Mouse (Mus musculus) liver, postnatal 0 days (tissue): ENCODE results near the gene Gp1ba. TPM values are rescaled to one million over a fixed set of nuclear protein-coding genes. Genes with fewer than 3 reads are reported as not detected.

Experiments used
- ATAC-seq: fragments of 200-750 bp; cut with Nextera tagmentation; 2 replicates; pipeline ENCODE4 v1.8.0; 2017; ENCODE audit warnings: mild to moderate bottlenecking, moderate library complexity
- DNase-seq: peaks from one replicate; pipeline ENCODE4 v3.0.0-alpha.2; 2016
- H3K27ac ChIP-seq: fragments of 300-500 bp; sonication (generic); 2 replicates; pipeline ENCODE4 v1.5.1; 2014; ENCODE audit warnings: antibody characterized with exemption, moderate library complexity, mild to moderate bottlenecking, low read depth
- H3K27me3 ChIP-seq: fragments of 300-500 bp; sonication (generic); 2 replicates; pipeline ENCODE4 v1.6.1; 2014; ENCODE audit warnings: low read length, control low read depth, mixed read lengths; ENCODE audit not compliant: insufficient read depth
- H3K36me3 ChIP-seq: fragments of 300-500 bp; sonication (generic); replicated peaks from 2 replicates; pipeline ENCODE4 v1.6.1; 2014; ENCODE audit warnings: mild to moderate bottlenecking, control low read depth, low read length, moderate library complexity, mixed read lengths; ENCODE audit not compliant: insufficient read depth
- H3K4me1 ChIP-seq: fragments of 300-500 bp; sonication (generic); 2 replicates; pipeline ENCODE4 v1.6.1; 2014; ENCODE audit warnings: antibody characterized with exemption, mild to moderate bottlenecking, control low read depth; ENCODE audit not compliant: insufficient read depth
- H3K4me2 ChIP-seq: fragments of 300-500 bp; sonication (generic); 2 replicates; pipeline ENCODE4 v1.6.1; 2014; ENCODE audit warnings: low read depth, mild to moderate bottlenecking, low read length, moderate library complexity, mixed read lengths
- H3K4me3 ChIP-seq: fragments of 300-500 bp; sonication (generic); 2 replicates; pipeline ENCODE4 v1.5.1; 2014; ENCODE audit warnings: low read depth, low read length
- H3K9ac ChIP-seq: fragments of 300-500 bp; sonication (generic); replicated peaks from 2 replicates; pipeline ENCODE4 v1.6.1; 2014; ENCODE audit warnings: mild to moderate bottlenecking, moderate library complexity
- H3K9me3 ChIP-seq: fragments of 300-500 bp; sonication (generic); 2 replicates; pipeline ENCODE4 v1.6.1; 2016; ENCODE audit warnings: mild to moderate bottlenecking, control low read depth, low read length, mixed read lengths
- CTCF ChIP-seq: sonication (generic); IDR thresholded peaks from 2 replicates; pipeline ENCODE4 v1.5.1; 2016; ENCODE audit warnings: antibody characterized with exemption, low read depth
- EP300 ChIP-seq: IDR thresholded peaks from 2 replicates; pipeline ENCODE4 v1.6.1; 2016; ENCODE audit warnings: antibody characterized with exemption, low read depth, mild to moderate bottlenecking
- WGBS: fragments of 180-500 bp; shearing (Covaris S2); extraction: QIAGEN DNeasy Blood & Tissue Kit; methylation state at CpG from one replicate; pipeline ENCODE4 v1.1.7; 2014; ENCODE audit not compliant: insufficient replicate concordance; 5-methylcytosine and 5-hydroxymethylcytosine counted together
- polyA plus RNA-seq: library from polyadenylated mRNA; unstranded; fragments of >200 nt; fragmentation: Nextera tagmentation; extraction: Ambion mirVana; gene quantifications from 2 replicates; pipeline ENCODE4 v1.2.1, GENCODE M21; 2015

The Gp1ba gene
- polyA plus RNA-seq, 1 experiment from 2014 or later, result 4.1 TPM

DNA sequence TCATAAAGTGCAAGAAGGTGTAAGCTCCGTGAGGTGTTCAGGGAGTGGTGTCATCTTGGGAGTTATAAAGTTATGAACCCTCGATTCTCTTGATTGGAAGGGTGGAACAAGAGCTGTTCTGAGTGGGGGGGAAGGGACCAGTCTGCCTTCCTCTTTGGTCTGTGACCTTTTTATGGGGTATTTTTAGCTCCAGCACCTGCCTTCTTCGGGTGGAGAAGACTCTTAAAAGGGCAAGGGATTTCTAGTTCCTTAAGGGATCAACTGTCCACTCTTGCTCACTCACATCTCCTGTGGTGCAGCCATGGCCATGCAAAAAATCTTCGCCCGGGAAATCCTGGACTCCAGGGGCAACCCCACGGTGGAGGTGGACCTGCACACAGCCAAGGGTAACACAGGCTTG lies 18.7 kb downstream of the Gp1ba start:
- Histone ChIP-seq H3K4me1 (peaks cover 22% of the 10 kb centered on the region), H3K4me3 (no peak overlapping the region), H3K4me2 (no peak overlapping the region), H3K27ac (no peak overlapping the region), H3K36me3 (peaks cover 13% of the 10 kb centered on the region), H3K9ac (no peak overlapping the region), H3K9me3 (no peaks in the 10 kb centered on the region), H3K27me3 (no peaks in the 10 kb centered on the region)
- DNase-seq, result no peak
- TF ChIP-seq EP300, result no peak
- no peak for TF ChIP-seq CTCF
- WGBS, result 51% methylated on average over 6 of the region's 6 CpGs
- ATAC-seq, result no peak

DNA sequence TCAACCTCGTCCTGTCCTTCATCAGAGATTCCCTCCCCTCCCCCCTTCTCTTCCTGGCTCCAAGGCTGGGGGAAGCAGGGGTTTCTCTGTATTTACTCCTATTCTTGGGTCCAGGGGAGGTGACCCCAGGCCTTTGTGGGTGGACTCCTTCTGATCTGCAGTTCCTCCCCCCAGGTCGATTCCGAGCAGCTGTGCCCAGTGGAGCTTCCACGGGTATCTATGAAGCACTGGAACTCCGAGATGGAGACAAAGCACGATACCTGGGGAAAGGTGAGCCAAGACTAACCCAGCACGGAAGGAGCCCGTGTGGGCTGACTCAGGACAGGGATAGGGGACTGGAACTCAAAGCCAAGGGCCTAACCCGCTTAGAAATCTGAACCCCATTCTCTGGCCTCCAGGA lies 19.1 kb downstream of the Gp1ba start:
- H3K36me3 ChIP-seq, result peaks cover 13% of the 10 kb centered on the region
- no peak overlapping the region for H3K9ac ChIP-seq
- 69% methylated on average over 9 of the region's 9 CpGs for WGBS
- no peaks in the 10 kb centered on the region for H3K9me3 ChIP-seq
- TF ChIP-seq EP300 (no peak), CTCF (no peak)
- H3K4me1 ChIP-seq, result peaks cover 20% of the 10 kb centered on the region
- no peaks in the 10 kb centered on the region for H3K27me3 ChIP-seq
- ATAC-seq (no peak), DNase-seq (no peak)
- no peak overlapping the region for H3K4me3 ChIP-seq
- no peak overlapping the region for H3K27ac ChIP-seq
- no peak overlapping the region for H3K4me2 ChIP-seq

DNA sequence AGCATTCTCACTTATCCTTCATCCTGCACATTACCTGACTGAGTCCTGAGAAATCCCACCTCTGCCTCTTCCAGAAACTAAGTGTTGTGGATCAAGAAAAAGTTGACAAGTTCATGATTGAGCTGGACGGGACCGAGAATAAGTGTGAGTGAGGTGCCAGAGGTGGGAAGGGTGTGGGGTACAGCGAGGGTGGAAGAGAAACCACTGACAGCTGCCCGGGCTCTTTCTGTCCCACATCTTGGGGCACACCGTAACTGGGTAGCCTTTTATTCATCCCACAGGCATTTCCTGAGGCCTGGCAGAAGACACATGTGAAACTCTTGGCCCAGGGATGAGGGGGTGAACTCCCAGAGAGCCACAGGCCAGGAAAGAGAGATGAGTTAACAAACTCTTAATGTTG lies 19.6 kb downstream of the Gp1ba start:
- WGBS, result 72% methylated on average over 5 of the region's 5 CpGs
- no peak overlapping the region for H3K9ac ChIP-seq
- no peak overlapping the region for H3K4me3 ChIP-seq
- DNase-seq, result no peak
- TF ChIP-seq EP300, result no peak
- TF ChIP-seq CTCF, result no peak
- no peak overlapping the region for H3K4me2 ChIP-seq
- no peak for ATAC-seq
- H3K27me3 ChIP-seq, result no peaks in the 10 kb centered on the region
- peaks cover 20% of the 10 kb centered on the region for H3K4me1 ChIP-seq
- H3K36me3 ChIP-seq, result peaks cover 16% of the 10 kb centered on the region
- H3K9me3 ChIP-seq, result no peaks in the 10 kb centered on the region
- no peak overlapping the region for H3K27ac ChIP-seq

DNA sequence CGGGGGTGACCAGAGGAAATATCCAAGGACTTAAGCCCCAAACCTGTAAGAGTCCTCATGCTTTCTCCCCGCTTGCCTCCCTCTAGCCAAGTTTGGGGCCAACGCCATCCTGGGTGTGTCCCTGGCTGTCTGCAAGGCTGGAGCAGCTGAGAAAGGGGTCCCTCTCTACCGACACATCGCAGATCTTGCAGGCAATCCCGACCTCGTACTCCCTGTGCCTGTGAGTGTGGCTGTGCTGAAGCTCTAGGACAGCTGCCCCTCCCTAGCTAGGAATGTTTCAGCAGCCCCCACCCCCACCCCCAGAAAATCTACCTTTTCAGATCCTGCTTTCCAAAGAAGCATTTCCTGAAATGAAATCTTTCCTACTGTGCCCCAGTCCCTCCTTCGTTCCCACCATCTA lies 20.0 kb downstream of the Gp1ba start:
- ATAC-seq (no peak), DNase-seq (no peak)
- Histone ChIP-seq H3K9me3 (no peaks in the 10 kb centered on the region), H3K36me3 (peaks cover 20% of the 10 kb centered on the region), H3K9ac (no peak overlapping the region), H3K27ac (no peak overlapping the region), H3K27me3 (no peaks in the 10 kb centered on the region), H3K4me2 (no peak overlapping the region), H3K4me3 (no peak overlapping the region), H3K4me1 (peaks cover 20% of the 10 kb centered on the region)
- TF ChIP-seq EP300 (no peak), CTCF (no peak)
- WGBS, result 82% methylated on average over 8 of the region's 8 CpGs

DNA sequence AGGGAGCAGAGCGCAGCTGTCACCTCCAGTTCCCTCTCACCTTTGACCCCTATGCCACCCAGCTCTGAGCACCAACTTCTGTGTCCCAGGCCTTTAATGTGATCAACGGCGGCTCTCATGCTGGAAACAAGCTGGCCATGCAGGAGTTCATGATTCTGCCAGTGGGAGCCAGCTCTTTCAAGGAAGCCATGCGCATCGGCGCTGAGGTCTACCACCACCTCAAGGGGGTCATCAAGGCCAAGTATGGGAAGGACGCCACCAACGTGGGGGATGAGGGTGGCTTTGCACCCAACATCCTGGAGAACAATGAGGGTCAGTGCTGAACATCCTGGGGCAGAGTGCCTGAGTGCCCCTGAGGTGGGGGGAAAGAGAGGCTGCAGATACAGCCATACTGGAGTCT lies 21.6 kb downstream of the Gp1ba start:
- Histone ChIP-seq H3K36me3 (peaks cover 35% of the 10 kb centered on the region), H3K9ac (no peak overlapping the region), H3K4me3 (no peak overlapping the region), H3K4me1 (peaks cover 18% of the 10 kb centered on the region), H3K9me3 (no peaks in the 10 kb centered on the region), H3K4me2 (no peak overlapping the region), H3K27ac (no peak overlapping the region), H3K27me3 (no peaks in the 10 kb centered on the region)
- 79% methylated on average over 8 of the region's 8 CpGs for WGBS
- TF ChIP-seq CTCF, result no peak
- TF ChIP-seq EP300, result no peak
- ATAC-seq, result no peak
- no peak for DNase-seq

DNA sequence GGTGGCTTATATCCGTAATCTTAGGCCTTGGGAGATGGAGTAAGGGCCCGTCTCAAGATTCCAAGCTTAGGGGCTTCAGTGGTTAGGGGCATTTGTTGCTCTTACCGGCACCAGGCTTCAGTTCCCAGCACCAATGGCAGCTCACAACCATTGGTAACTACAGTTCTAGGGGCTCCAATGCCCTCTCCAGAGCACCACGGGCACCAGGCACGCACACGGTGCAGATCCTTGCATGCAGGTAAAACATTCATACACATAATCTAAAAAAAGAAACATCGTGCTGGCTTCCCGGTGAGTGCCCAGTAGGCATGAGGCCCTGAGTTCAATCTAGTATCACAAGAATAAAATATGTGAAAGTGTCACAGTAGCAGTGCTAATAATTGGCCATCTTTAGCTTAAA lies 24.2 kb downstream of the Gp1ba start:
- ATAC-seq (no peak), DNase-seq (no peak)
- no peak overlapping the region for H3K4me2 ChIP-seq
- WGBS, result 88% methylated on average over 8 of the region's 8 CpGs
- H3K36me3 ChIP-seq, result peaks cover 43% of the 10 kb centered on the region
- H3K27me3 ChIP-seq, result no peaks in the 10 kb centered on the region
- peaks cover 14% of the 10 kb centered on the region for H3K4me1 ChIP-seq
- no peaks in the 10 kb centered on the region for H3K9me3 ChIP-seq
- no peak overlapping the region for H3K4me3 ChIP-seq
- H3K9ac ChIP-seq, result no peak overlapping the region
- TF ChIP-seq CTCF, result no peak
- no peak for TF ChIP-seq EP300
- no peak overlapping the region for H3K27ac ChIP-seq

DNA sequence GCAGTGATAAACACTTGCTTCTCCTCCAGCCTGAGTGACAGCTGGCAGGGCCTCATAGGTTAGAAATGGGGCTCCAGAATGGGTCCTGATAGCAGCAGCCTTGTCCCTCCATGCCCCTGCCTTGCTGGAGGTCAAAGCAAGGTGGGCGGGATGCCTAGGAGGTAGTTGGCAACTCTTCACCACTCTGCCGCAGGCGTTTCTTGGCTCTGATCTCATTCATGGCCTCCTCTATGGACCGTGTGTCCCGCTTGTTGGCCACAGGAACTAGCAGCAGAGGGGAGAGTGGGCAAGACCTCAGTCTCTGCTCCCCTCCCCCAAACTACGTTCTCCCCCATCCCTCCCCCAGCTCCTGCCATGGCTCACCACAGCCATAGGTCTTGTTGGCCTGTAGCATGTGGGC lies 25.0 kb downstream of the Gp1ba start:
- Histone ChIP-seq H3K36me3 (peaks cover 43% of the 10 kb centered on the region), H3K27me3 (no peaks in the 10 kb centered on the region), H3K27ac (no peak overlapping the region), H3K9me3 (no peaks in the 10 kb centered on the region), H3K4me3 (no peak overlapping the region), H3K9ac (no peak overlapping the region), H3K4me1 (peaks cover 15% of the 10 kb centered on the region), H3K4me2 (no peak overlapping the region)
- TF ChIP-seq CTCF, result no peak
- DNase-seq, result no peak
- no peak for ATAC-seq
- 77% methylated on average over 6 of the region's 6 CpGs for WGBS
